ENCODE assay signal across 27 mouse cellular contexts in the genomic region with DNA sequence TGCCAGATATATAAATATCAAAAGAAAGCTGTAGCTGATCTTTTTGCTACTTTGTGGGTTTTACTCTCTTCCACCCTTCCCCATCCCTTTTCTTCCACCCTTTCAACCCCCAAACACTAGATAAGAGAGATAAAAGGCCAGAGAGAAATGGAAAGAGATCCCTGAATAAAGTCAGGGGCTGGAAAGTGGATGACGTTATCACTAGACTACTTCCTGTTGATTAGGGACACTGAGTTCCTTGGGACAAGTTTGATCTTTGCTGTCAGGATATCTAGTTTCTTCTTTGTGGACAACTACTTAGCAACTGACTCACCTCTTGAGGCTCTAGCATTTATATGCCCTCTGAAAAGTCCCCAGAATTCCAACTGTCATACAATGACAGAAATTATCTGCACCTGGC. TPM values are rescaled to one million over a fixed set of nuclear protein-coding genes. Genes with fewer than 3 reads are reported as not detected.
DNase-seq lines count a peak whose midpoint lies in the region; ATAC-seq and TF ChIP-seq lines count a peak whose summit lies in the region.
"Had no signal": no experiment of that assay in that cellular context is flagged by ENCODE, and none has a peak within 500 bp of the region (broad histone marks: within the 10 kb centered on the region; RNA-seq: fewer than 3 reads in every experiment).

No protein-coding gene starts in this region.

- H3K4me1 ChIP-seq in lung, postnatal 0 days (ENCODE audit: insufficient read depth, low read depth, low read length), result no peaks in the 10 kb centered on the region
- H3K4me1 ChIP-seq: embryonic facial prominence, embryonic 13.5 days; embryonic facial prominence, embryonic 15.5 days; forebrain, embryonic 10.5 days; forebrain, embryonic 12.5 days had no signal

- TF ChIP-seq EP300 in lung, postnatal 0 days (IDR thresholded peaks at IDR 0.05), result peak; percentile 52; the same call in 1 of the 2 replicates

- no peak overlapping the region for H3K4me2 ChIP-seq in lung, postnatal 0 days (replicated peaks; ENCODE audit: low read depth, low read length)
- H3K4me2 ChIP-seq: embryonic facial prominence, embryonic 13.5 days; embryonic facial prominence, embryonic 15.5 days; forebrain, embryonic 12.5 days had no signal

- intact Hi-C loops in heart, postnatal 10 days (cut with DNase I), result no loop called here

- DNase-seq in heart, adult 8-10 months (ENCODE audit: low spot score), result peak; percentile 3
- no peak for DNase-seq in heart, postnatal 10 days
- DNase-seq in lung, postnatal 0 days (ENCODE audit: low spot score), result no peak
- no peak for DNase-seq in lung, postnatal 4 days
- peak; percentile 20 for DNase-seq in lung, postnatal 36 days
- DNase-seq in lung, postnatal 14 days, result no peak
- DNase-seq: adrenal gland, adult 2 months; adrenal gland, postnatal 10 days; adrenal gland, postnatal 25 days; B cell, adult 2 months; cerebellum, adult 11 months; cerebellum, adult 18-20 months; cerebellum, adult 8-10 months; cerebellum, adult 9-11 months; cerebellum, postnatal 14 days; cerebellum, postnatal 36 days; embryo, embryonic 11 days had no signal

- no peak for TF ChIP-seq CTCF in lung, postnatal 0 days (IDR thresholded peaks at IDR 0.05)

- ATAC-seq in lung, postnatal 0 days, result no peak
- ATAC-seq: CD4-positive, CD25-positive, alpha-beta regulatory T cell, adult 4 months; forebrain, embryonic 14.5 days; forebrain, embryonic 16.5 days had no signal

- no peaks in the 10 kb centered on the region for H3K36me3 ChIP-seq in lung, postnatal 0 days (ENCODE audit: insufficient read depth, low read length)
- H3K36me3 ChIP-seq: forebrain, embryonic 12.5 days had no signal

- no peaks in the 10 kb centered on the region for H3K27me3 ChIP-seq in lung, postnatal 0 days (replicated peaks; ENCODE audit: insufficient read depth, low read length)
- H3K27me3 ChIP-seq: CH12.LX; embryonic facial prominence, embryonic 13.5 days; embryonic facial prominence, embryonic 15.5 days; forebrain, embryonic 12.5 days had no signal

- WGBS in lung, postnatal 0 days, result 37% methylated on average over 1 of the region's 1 CpGs

- no peaks in the 10 kb centered on the region for H3K9me3 ChIP-seq in lung, postnatal 0 days (ENCODE audit: low read length)
- H3K9me3 ChIP-seq: embryonic facial prominence, embryonic 13.5 days; embryonic facial prominence, embryonic 15.5 days; forebrain, embryonic 10.5 days; forebrain, embryonic 12.5 days; G1E had no signal

- no peak overlapping the region for H3K27ac ChIP-seq in lung, postnatal 0 days (ENCODE audit: low read length)
- H3K27ac ChIP-seq: embryonic facial prominence, embryonic 13.5 days; embryonic facial prominence, embryonic 15.5 days; forebrain, embryonic 10.5 days; forebrain, embryonic 12.5 days had no signal

- H3K9ac ChIP-seq in lung, postnatal 0 days (replicated peaks; ENCODE audit: low read depth), result no peak overlapping the region
- H3K9ac ChIP-seq: embryonic facial prominence, embryonic 13.5 days; embryonic facial prominence, embryonic 15.5 days; forebrain, embryonic 12.5 days had no signal

- no peak overlapping the region for H3K4me3 ChIP-seq in lung, postnatal 0 days (ENCODE audit: low read depth, low read length)
- H3K4me3 ChIP-seq: embryonic facial prominence, embryonic 13.5 days; embryonic facial prominence, embryonic 15.5 days; erythroblast, embryonic 14.5 days; forebrain, embryonic 10.5 days; forebrain, embryonic 12.5 days had no signal

RNA-seq across cellular contexts. Expression of a gene that starts 52.1 kb away (rescaled TPM):
- 10 to 100 TPM; 52.1 to 60.3 (median 58.6) TPM for total RNA-seq in heart, adult 8-10 months (2022)
- total RNA-seq in heart, postnatal 10 days (2021), result 10 to 100 TPM; 38.8 to 42.8 TPM
- polyA plus RNA-seq in lung, postnatal 0 days (2015; fragmentation: Nextera tagmentation; extraction: Ambion mirVana), result 10.1 and 10.8 TPM in 2 replicates

Comparison
In these comparisons a context has a peak if more than half of its experiments do, and no peak if none do; other contexts are left out.
1. DNase-seq: peak in heart, adult 8-10 months (single experiment) and lung, postnatal 36 days (single experiment); none in heart, postnatal 10 days (0 of 2), lung, postnatal 0 days (single experiment), lung, postnatal 4 days (0 of 2) and lung, postnatal 14 days (single experiment).